Mouse (Mus musculus) spleen, postnatal 36 days (tissue): ENCODE results near the gene Srrd.

Experiments used
- DNase-seq, 2 experiments: peaks; one replicate each; pipeline ENCODE4 v3.0.0; 2022; ENCODE audit warnings: low spot score in 2 of 2, mixed read lengths in 1 of 2

Srrd gene

DNA sequence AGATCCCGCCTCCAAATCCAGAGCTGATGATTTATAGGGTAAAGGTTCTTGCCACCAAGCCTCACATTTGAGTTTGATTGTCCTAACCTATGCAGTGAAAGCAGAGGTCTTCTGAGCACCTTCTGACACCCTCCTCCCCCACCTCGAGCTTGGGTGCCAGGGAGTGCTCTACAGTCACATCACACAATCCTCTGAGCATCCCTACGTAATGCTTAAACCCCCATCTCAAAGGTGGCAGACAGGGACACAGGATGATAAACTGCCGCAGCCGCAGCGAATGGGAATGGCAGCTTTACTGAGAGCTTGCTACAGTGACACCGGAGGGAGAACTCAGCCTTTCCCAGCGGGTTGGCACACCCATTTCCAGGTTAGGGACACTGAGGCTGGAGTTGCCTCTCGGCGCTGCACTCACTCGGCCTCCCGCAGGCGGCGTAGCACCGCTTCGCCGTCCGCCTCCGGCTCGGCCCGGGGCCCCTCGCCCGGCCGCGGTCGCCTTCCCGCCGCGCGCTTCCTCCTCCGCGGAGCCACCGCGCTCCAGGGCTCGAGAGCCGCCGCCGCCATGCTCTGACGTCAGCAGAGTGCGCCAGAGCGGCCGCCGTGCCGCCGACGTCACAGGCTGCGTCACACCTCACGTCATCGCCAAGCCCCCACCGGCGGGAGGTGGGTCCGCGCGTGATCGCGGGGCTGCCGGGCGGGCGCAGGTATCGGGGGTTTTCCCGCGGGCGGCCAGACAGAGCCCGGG lies at the start of gene Srrd, which contains the start of gene Hps4:
Gene Srrd, minus strand, starts transcription at position 578 of the 742 bp plus-strand sequence.
Gene Hps4, plus strand, starts transcription at position 621 of the 742 bp plus-strand sequence.
- DNase-seq: peak; percentile 74 to 76

DNA sequence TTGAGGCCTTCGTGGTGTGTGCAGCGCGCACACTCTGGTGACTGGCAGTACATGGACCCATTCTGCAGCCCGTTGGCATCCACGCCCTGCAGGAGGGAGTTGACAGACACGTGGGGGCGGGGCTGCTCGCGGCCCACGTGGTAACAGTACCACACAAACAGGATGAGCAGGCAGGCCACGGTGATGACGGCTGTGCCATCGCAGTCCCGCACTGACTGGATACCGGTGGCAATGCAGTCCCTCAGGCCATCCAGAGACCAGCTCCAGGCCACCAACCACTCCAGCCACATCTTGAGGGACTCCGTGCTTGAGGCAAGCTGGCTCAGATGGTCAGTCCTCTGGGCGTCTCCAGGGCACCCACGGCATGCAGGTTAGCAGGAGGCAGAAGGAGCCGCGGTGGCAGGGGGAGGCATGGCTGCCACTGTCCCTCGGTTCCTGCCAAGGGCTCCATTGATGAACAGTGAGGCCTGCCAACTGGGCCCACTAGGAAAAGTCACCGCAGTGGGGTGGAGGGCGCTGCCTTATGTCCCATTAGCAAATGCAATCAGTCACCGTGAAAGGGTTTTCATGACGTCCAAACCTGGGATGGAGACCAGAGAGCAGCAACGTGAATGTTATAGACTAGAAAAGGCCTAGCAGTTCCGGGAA lies 49.0 kb upstream of the Srrd start:
- DNase-seq: no peak

DNA sequence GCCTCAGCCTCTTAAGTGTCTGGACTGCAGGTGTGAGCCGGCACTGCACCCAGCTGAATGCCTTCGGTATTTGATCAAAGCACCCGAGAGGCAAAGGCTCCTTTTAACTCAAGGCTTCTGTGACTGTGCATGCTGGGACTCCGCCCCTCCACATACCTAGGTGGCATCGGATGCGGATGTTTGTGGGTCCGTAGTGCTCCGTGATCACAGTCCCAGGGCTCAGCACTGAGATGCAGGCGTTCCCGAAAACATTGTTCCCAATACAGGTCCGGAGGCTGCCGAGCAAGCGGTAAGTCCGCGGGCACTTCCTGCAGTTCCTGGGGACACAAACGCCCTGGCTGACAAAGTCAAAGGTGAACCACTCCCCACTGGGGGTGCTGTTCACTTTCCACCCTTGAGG lies 48.2 kb upstream of the Srrd start:
- no peak for DNase-seq

DNA sequence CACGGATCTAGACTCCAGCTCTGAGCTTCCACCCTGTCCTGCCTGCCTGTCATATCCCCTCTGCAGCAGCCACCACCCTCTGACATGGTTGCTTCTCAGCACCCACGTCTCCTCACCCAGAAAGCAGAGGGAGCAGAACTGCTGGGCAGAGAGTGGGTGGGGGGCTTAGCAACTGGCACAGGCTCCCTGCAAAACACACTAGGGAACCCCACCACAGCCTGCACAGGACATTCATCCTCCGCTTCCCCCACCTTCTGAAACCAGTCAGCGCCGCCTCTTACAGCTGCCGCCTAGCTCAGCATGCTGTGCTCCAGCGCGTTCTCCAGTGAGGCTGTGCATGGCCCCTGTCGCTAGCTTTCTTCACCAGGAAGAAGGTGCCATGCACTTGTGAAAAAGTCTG lies 46.5 kb upstream of the Srrd start:
- no peak for DNase-seq

DNA sequence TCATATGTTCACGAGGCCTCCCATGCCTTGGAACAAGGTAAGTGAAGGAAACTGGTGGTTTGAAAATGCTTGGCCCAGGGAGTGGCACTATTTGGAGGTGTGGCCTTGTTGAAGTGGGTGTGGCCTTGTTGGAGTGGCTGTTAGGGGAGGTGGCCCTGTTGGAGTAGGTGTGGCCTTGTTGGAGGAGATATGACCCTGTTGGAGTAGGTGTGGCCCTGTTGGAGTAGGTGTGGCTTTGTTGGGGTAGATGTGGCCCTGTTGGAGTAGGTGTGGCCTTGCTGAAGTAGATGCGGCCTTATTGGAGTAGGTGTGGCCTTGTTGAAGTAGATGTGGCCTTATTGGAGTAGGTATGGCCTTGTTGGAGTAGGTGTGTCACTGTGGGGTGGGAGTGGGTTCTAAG lies 43.1 kb upstream of the Srrd start:
- DNase-seq: peak in 1 of 2 experiments; percentile 13

DNA sequence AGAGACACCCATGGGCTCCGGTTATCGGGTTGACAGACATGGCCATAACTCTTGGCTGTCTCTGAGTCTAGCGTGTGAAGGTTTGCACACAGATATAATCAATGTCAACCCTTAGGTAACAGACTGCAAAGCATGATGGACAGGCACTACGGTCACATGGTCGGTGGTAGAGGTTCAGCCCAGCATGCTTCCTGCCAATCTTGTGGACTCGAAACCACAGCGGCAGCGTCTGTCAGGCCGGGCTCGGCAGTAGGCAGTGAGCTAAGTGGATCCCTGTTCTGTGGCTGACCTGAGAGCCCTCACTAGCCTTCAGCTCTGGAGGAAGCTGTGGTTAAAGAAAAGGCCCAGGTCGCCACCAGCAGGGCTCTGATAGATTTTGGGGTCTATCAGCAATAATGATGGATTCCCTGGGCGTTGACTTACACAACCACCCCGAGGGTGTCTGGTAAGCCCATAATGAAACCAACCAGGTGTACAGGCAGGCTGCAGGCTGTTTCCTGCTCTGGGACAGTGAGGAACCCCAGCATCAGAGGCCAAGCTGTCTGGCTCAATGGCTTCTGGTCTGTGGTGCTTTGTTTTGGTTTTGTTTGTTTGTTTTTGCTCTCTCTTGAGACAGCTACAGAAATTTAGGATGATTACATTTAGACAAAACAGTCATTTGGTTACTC lies 42.1 kb upstream of the Srrd start:
- DNase-seq: peak; percentile 27 to 41

DNA sequence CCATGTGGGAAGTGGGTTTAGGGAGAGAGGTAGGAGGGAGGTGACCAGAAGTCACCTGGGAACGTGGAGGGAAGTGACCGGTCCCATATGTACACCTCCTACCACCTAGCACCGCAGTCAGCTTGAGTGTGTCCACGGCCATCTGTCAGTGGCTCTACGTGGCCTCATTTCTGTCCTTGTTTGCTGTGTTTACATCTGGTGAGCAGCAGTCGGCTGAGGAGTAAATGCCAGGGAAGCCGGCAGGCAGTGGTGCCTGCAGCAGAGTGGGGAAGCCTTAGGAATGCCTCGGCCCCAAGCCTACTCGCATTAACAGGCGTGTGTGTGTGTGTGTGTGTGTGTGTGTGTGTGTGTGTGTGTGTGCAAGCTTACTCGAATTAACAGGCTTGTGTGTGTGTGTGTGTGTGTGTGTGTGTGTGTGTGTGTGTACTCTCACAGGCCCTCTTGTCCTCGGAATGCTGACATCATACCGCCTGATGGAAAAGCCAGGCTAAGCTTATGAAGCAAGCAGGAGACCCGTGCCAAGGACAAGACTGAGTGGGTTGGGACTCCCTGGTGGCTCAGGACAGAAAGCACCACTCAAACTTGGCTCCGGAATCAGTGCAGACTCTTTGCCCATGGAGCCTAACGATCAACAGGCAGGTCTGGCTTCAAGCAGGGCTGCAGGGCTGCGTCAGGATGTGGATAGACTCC lies 39.9 kb upstream of the Srrd start:
- DNase-seq: no peak

DNA sequence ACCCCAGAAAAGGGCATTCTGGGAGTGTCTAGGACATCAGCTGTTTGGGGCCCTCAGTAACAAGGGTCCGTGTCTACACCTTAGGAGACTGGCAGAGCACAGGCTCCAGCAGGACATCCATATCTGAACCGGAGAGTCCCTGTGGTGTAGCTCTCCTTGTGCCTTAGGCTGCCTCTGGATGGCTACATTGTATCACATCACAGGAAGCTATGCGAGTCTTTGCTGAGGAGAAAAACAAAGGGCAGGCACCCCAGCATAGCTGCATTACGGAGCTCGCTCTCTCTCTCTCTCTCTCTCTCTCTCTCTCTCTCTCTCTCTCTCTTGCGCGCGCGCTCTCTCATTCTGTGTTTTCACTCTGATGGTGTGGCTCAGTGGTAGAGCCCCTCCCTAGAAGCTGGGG lies 39.2 kb upstream of the Srrd start:
- DNase-seq: no peak

DNA sequence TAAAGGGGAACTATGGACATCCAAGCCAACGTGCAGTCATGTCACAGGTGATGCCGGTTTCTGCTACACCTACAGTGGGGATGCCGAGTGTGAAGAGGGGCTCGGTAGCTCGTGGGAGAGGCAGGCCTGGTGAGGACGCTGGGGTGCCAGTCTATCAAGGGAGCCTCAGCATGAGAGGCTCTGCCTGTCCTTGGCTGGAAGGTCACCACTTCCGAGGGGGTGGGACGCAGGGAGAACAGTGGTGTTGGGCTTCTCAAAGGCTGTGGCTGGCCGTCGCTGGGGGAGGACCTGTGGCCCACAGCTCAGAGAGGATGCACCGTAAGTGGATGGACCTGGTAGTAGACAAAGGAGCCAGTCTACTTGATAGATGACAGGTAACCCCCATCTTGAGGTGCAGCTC lies 38.3 kb upstream of the Srrd start:
- no peak for DNase-seq

DNA sequence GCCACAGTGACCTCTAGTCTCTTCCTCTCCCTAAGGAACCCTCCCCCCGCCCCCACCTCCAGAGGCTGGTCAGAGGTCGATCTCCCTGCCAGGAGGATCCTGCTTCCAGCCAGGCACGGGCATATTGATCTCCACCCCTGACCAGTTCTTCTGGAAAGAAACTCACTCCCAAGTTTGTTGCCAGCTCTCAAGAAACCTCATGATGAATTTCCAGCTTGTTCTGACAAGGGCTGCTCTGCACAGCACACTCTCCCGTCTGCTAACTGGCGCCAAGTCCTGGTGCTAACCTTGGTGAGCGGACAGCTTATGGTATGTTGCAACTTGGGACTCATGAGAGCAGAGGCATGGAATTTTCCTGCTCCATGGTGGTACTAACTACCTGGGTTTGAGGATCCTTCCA lies 35.9 kb upstream of the Srrd start:
- no peak for DNase-seq

DNA sequence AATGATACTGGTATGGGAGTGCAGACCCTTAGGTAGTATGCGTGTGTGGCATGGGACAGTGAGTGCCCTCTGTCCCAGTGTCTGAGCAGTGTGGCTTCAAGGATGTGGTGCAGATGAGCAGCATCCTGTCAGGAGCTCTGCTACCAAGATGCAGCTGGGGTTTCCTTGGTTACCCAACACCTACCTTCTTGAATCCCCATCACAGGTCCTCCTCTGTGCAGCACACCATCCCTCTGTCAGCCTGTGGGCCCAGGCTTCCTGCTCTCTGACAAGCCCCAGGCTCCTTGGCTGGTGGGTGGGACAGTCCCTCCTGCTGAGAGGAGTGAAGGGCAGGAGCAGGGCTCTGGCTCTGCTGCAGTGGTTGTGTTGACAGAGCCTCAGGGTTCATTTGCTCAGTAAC lies 34.5 kb upstream of the Srrd start:
- no peak for DNase-seq

DNA sequence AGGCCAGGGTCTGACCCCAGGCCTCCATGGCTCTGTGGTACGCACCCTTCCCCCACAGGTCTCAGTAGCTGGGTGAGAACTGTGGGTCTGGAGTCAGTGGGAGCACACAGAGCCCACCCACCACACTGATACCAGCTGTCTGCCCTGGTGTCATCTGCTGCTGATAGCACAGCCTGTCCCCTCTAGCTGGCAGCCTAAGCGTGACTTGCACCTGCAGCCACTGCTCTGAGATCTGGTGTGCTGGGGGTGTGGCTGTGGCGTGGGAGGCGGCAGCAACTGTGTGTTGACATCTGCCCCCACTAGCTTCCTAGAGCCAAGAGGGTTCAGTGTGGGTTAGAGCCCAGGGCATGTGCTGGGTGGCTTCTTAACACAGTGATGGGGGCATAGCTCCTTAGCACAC lies 33.3 kb upstream of the Srrd start:
- no peak for DNase-seq

DNA sequence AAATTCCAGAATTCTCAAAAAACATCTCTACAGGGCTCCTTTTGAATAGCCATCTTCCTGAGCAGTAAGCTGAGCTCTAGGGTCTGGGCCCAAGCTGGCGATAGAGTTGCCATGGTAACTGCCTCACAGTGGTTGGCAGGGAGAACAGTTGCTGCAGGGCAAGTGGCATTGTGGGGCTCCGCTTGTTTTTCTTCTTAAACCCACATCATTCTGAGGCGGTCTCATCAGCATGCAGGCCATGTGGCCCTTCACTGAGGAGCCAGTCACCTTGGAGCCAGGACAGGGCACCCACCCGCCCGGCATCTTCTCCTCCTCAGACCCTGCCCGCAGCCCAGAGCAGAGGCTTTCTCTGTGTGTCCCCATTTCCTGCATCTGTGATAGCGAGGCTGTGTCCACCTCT lies 29.1 kb upstream of the Srrd start:
- no peak for DNase-seq

DNA sequence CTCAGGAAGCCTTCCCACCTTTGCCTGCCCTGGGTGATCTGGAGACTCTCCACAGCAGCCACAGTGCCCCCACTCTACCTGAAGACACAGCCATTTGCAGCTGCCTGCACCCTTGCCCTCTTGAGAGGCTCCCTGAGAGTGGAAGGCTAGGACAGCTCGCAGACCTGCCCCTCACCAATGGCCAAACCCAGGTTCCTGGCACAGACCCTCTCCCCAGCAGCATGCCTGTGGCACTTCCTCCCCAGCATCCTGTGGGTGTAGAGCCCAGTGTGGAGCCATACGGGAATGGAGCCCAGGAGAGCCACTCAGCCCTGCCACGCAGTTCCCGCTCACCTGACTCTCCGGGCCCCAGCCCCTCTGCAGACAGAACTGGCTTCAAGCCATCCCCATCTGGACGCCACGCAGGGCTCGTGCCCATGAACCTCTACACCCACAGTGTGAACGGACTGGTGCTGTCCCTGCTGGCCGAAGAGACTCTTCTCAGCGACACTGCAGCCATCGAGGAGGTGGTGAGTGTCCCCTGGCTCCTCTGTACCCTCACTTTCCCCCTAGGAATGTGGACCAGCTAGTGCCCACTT lies 27.5 kb upstream of the Srrd start:
- DNase-seq: no peak

DNA sequence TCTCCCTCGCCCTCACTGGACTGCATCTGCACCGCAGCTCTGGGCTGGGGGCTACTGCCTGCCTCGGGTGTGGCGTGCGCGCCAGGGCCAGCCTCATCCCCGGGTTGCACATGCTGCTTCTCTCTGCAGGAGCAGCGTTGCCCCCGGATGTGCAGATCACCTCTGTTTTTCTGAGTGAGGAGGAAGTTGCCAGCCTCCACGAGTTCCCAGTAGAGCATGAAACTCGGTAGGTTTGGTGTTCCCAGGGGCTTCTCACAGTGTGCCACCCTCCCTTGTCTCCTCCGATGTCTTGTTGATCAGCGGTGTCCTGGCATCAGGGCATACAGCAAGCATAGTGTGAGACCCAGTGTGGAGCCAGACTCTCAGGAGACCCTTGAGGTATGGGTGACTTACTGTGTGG lies 26.5 kb upstream of the Srrd start:
- peak; percentile 22 to 33 for DNase-seq

DNA sequence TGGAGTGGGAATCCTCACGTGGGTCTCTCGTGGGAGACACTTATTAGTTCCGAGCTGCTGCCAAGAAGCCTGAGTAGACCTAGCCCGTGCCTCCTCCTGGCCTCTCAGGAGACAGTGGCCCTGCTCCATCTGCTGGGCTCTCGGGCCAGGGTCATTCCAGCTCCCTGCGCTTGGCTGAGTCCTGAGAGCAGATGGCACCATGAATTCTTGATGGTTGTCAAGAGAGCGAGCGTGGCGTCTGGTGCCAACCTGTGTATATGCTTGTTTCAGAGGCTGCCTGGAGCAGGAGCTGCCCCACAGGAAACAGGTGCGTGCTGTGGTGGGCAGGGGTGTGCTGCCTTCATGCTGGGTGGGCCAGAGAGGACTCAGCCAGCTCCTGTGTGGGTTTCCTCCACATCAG lies 25.8 kb upstream of the Srrd start:
- DNase-seq: no peak

DNA sequence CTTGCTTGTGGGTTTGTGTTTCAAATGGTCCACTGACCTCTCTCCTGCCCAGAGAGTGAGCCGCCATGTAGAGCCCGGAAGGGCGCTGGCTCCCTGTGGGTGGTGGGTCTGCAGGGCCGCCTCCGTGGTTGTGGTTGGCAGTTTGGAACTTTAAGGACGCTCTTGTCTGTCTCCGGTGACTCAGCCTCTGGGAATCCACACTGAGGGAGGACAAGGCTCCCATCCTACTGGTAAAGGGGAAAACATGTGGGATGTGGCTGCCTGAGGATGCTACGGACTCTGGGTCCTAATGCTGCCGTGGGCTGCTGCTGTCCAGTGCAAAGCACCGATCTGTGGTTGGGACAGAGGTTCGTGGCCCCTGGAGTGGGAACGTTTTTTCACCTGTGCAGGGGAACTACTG lies 25.1 kb upstream of the Srrd start:
- DNase-seq: no peak

DNA sequence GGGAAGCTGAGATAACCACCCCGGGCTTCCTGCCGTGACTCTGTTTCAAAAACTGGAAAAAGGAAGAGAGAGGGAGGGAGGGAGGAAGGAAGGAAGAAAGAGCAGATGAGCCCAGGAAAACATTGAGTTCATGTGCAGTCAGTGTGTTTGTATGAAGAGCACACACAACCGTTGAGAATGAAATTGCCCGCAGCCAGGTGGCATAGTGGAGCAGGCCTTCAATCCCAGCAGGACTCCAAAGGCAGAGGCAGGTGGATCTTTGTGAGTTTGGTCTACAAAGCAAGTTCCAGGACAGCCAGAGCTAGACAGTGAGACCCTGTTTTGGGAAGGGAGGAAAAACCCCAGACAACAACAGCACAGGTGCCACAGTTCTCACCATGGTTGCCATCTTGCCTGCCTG lies 24.5 kb upstream of the Srrd start:
- DNase-seq: no peak

DNA sequence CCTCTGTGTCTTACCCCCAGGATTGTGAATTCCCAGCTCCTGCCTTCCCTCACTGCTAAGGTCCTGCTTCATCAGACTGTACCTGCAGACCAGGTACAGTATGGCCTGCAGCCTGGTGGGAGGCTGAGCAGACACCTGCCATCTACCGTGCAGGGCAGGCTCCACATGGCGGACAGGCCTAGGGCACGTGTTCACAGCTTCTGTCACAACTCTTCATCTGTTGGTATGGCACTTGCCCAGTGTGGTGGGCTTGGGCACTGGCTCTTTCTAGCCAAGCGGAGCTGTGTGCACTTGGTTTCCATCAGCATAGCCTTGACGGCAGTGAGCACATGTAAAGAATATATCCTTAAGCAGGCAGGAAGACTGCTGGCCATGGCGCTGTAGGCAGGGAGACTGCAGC lies 24.0 kb upstream of the Srrd start:
- no peak for DNase-seq

DNA sequence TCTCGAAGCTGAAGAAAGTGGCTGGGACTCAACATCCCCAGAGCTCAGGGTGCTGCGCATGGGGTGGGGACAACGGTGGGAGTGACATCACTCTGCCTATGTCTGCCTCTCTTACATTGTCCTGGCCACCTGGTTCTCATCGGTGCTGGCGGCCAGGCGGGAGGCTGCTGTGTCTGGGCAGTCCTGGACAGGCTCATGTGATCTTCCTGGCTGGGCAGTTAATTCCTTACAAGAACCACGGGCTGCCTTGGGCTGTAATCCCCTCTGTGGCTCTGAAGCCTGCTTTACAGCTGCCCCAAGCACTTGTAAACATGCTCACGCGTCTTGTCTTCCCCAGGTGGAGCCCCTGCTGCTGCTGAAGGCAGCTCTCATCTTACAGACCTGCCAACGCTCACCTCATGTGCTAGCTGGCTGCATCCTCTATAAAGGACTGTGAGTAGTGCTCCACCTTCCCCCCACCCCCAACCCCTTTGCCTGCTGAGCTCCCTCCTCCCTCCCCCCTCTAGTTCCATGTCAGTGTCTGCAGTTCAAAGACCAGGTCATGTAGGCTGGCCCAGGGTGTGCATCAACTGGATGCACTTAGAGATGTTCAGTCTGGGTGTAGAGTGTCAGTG lies 21.5 kb upstream of the Srrd start:
- no peak for DNase-seq

DNA sequence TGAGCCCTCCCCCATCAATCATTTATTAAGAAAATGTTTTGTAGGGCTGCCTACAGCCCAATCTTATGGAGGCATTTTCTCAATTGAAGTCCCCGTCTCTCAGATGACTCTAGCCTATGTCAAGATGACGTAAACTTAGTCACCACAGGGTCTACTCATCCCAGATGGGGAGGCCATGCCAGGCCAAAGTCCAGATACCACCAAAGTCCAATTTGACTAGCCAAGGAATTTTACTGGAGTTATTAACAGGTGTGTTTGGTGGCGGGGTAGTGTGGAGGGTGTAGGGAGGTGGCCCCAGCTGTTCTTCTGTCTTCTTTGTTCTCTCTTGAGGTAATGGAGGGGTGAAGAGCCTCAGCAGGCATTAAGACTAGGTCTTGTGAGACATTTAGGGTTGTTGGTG lies 17.2 kb upstream of the Srrd start:
- DNase-seq: no peak

DNA sequence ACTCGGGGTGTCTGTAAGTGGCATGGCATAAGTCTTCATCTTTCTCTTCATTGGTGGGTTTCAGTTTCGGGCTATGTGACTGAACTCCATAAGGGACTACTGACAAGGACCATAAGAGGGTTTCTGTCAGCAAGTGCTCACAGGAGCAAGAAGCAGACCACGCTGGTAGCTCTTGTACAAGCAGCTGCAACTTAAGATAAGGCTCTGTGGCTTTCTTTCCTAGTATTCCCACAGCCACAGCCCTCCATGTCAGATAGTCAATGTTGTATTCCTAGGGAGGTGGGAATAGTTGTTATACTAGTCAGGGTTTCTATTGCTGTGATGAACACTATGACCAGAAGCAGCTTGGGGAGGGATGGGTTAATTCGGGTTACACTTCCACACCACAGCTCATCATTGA lies 16.7 kb upstream of the Srrd start:
- no peak for DNase-seq
